Mouse (Mus musculus): ENCODE measurements around the gene Crb3. TPM values are rescaled to one million over a fixed set of nuclear protein-coding genes. Genes with fewer than 3 reads are reported as not detected.
"Not testable (repeated sequence)": the region's sequence is repeated elsewhere in the genome, so short reads cannot be mapped to it uniquely, and the experiment has no call there.

Gene Crb3
- polyA plus RNA-seq, 1 experiment from 2014 or later: 2.5 TPM

- peaks cover 15% of the 10 kb centered on the region; the same call in 1 of the 2 replicates for H3K27me3 ChIP-seq (replicated peaks)
- H3K4me1 ChIP-seq: peaks cover 32% of the 10 kb centered on the region
- H3K9me3 ChIP-seq (replicated peaks): no peaks in the 10 kb centered on the region
- peaks cover 16% of the 10 kb centered on the region for H3K36me3 ChIP-seq
- peak overlapping the region; percentile 91 for H3K27ac ChIP-seq
- peak overlapping the region; percentile 59 for H3K4me3 ChIP-seq
- no peak for ATAC-seq
- peak overlapping the region; percentile 82 for H3K4me2 ChIP-seq
- peak overlapping the region; percentile 80 for H3K9ac ChIP-seq
- 72% methylated on average over 4 of the region's 4 CpGs for WGBS (ENCODE audit: insufficient replicate concordance)
These were observed 26.1 kb upstream of the Crb3 start for GRCm38 (mm10) chr17:57032854-57033253.

- ATAC-seq: no peak
- H3K36me3 ChIP-seq: no peaks in the 10 kb centered on the region
- no peak overlapping the region for H3K9ac ChIP-seq
- H3K9me3 ChIP-seq (replicated peaks): no peaks in the 10 kb centered on the region
- H3K27ac ChIP-seq: no peak overlapping the region
- H3K27me3 ChIP-seq (replicated peaks): peaks cover 40% of the 10 kb centered on the region
- WGBS (ENCODE audit: insufficient replicate concordance): 32% methylated on average over 8 of the region's 8 CpGs
- no peaks in the 10 kb centered on the region; the same call in 1 of the 2 replicates for H3K4me1 ChIP-seq
- no peak overlapping the region for H3K4me2 ChIP-seq
- H3K4me3 ChIP-seq: no peak overlapping the region
These were observed 19.9 kb upstream of the Crb3 start for GRCm38 (mm10) chr17:57038978-57039377.

- no peaks in the 10 kb centered on the region; the same call in 1 of the 2 replicates for H3K4me1 ChIP-seq
- no peak within 1 kb of the TSS for H3K27ac ChIP-seq
- no peak within 1 kb of the TSS for H3K9ac ChIP-seq
- no peak for ATAC-seq
- H3K4me2 ChIP-seq: no peak within 1 kb of the TSS
- no peaks in the 10 kb centered on the region for H3K9me3 ChIP-seq (replicated peaks)
- H3K27me3 ChIP-seq (replicated peaks): peaks cover 39% of the 10 kb centered on the region
- H3K4me3 ChIP-seq: no peak within 1 kb of the TSS
- no peaks in the 10 kb centered on the region for H3K36me3 ChIP-seq
- 51% methylated on average over 8 of the region's 8 CpGs for WGBS (ENCODE audit: insufficient replicate concordance)
These were observed 17.4 kb upstream of the Crb3 start, which contains the start of gene Slc25a41 for GRCm38 (mm10) chr17:57041554-57041953. TSS of gene Slc25a41 (minus strand) at chr17:57041654.

- Histone ChIP-seq H3K9ac (no peak overlapping the region), H3K9me3 (replicated peaks) (no peaks in the 10 kb centered on the region), H3K36me3 (peaks cover 16% of the 10 kb centered on the region; the same call in 1 of the 2 replicates), H3K27ac (no peak overlapping the region), H3K4me1 (0 out of 2 replicates have a peak, but pooled peaks cover 3% of the 10 kb centered on the region), H3K4me3 (no peak overlapping the region), H3K27me3 (replicated peaks) (0 out of 2 replicates have a peak, but pooled peaks cover 7% of the 10 kb centered on the region), H3K4me2 (no peak overlapping the region)
- peak; percentile 45; the same call in 1 of the 2 replicates for ATAC-seq
- 52% methylated on average over 5 of the region's 5 CpGs for WGBS (ENCODE audit: insufficient replicate concordance)
These were observed 11.5 kb upstream of the Crb3 start for GRCm38 (mm10) chr17:57047406-57047805.

- H3K27me3 ChIP-seq (replicated peaks): 0 out of 2 replicates have a peak, but pooled peaks cover 7% of the 10 kb centered on the region
- 77% methylated on average over 3 of the region's 3 CpGs for WGBS (ENCODE audit: insufficient replicate concordance)
- no peak for ATAC-seq
These were observed 10.1 kb upstream of the Crb3 start for GRCm38 (mm10) chr17:57048816-57049215.

GRCm38 (mm10) chr17:57051679-57052078 is 7.2 kb upstream of the Crb3 start:
- H3K4me2 ChIP-seq; H3K4me3 ChIP-seq; ATAC-seq; H3K9me3 ChIP-seq (replicated peaks); H3K27ac ChIP-seq; H3K9ac ChIP-seq; H3K4me1 ChIP-seq; H3K27me3 ChIP-seq (replicated peaks): not testable (repeated sequence)
- WGBS (ENCODE audit: insufficient replicate concordance): 59% methylated on average over 4 of the region's 4 CpGs
- peaks cover 35% of the 10 kb centered on the region for H3K36me3 ChIP-seq

More at GRCm38 (mm10) chr17:57048816-57049215, 10.1 kb upstream of the Crb3 start:
- H3K9ac ChIP-seq: no peak overlapping the region
- 0 out of 2 replicates have a peak, but pooled peaks cover 3% of the 10 kb centered on the region for H3K4me1 ChIP-seq
- peaks cover 27% of the 10 kb centered on the region; the same call in 1 of the 2 replicates for H3K36me3 ChIP-seq
- H3K27ac ChIP-seq: no peak overlapping the region
- H3K4me3 ChIP-seq: no peak overlapping the region
- H3K4me2 ChIP-seq: no peak overlapping the region
- no peaks in the 10 kb centered on the region for H3K9me3 ChIP-seq (replicated peaks)

- no peaks in the 10 kb centered on the region for H3K9me3 ChIP-seq (replicated peaks)
- WGBS (ENCODE audit: insufficient replicate concordance): 60% methylated on average over 3 of the region's 3 CpGs
- no peak overlapping the region for H3K9ac ChIP-seq
- H3K27ac ChIP-seq: no peak overlapping the region
- no peak overlapping the region for H3K4me2 ChIP-seq
- no peak for ATAC-seq
- H3K4me3 ChIP-seq: no peak overlapping the region
- H3K4me1 ChIP-seq: peaks cover 31% of the 10 kb centered on the region
- peaks cover 31% of the 10 kb centered on the region for H3K27me3 ChIP-seq (replicated peaks)
- H3K36me3 ChIP-seq: peaks cover 23% of the 10 kb centered on the region
These were observed 2.7 kb upstream of the Crb3 start for GRCm38 (mm10) chr17:57056246-57056645.

GRCm38 (mm10) chr17:57059486-57059977 is 627 bp downstream of the Crb3 start, which contains the start of gene Slc25a23:
TSS of gene Slc25a23 (minus strand) at chr17:57059863.
- Histone ChIP-seq H3K9me3 (replicated peaks) (no peaks in the 10 kb centered on the region), H3K36me3 (peaks cover 4% of the 10 kb centered on the region), H3K4me3 (peak within 1 kb of the TSS; percentile 69), H3K4me2 (peak within 1 kb of the TSS; percentile 98), H3K4me1 (peaks cover 43% of the 10 kb centered on the region), H3K9ac (peak within 1 kb of the TSS; percentile 75), H3K27me3 (replicated peaks) (peaks cover 63% of the 10 kb centered on the region), H3K27ac (peak within 1 kb of the TSS; percentile 51)
- ATAC-seq: 0 out of 2 replicates have a peak, but pooled peaks have one; percentile 22
- under 1% methylated on average over 44 of the region's 45 CpGs for WGBS (ENCODE audit: insufficient replicate concordance)

- ATAC-seq: peak; percentile 79
- Histone ChIP-seq H3K9ac (peak overlapping the region; percentile 75), H3K27ac (peak overlapping the region; percentile 15), H3K4me1 (peaks cover 43% of the 10 kb centered on the region), H3K9me3 (replicated peaks) (no peaks in the 10 kb centered on the region), H3K4me2 (peak overlapping the region; percentile 98), H3K4me3 (peak overlapping the region; percentile 69), H3K27me3 (replicated peaks) (peaks cover 71% of the 10 kb centered on the region), H3K36me3 (no peaks in the 10 kb centered on the region)
- under 1% methylated on average over 44 of the region's 44 CpGs for WGBS (ENCODE audit: insufficient replicate concordance)
These were observed 1.4 kb downstream of the Crb3 start for GRCm38 (mm10) chr17:57060231-57060801.

- no peaks in the 10 kb centered on the region for H3K9me3 ChIP-seq (replicated peaks)
- H3K27me3 ChIP-seq (replicated peaks): peaks cover 74% of the 10 kb centered on the region
- ATAC-seq: no peak
- H3K4me2 ChIP-seq: peak overlapping the region; percentile 98
- H3K36me3 ChIP-seq: no peaks in the 10 kb centered on the region
- peak overlapping the region; percentile 69; the same call in 1 of the 2 replicates for H3K4me3 ChIP-seq
- H3K9ac ChIP-seq: no peak overlapping the region
- no peak overlapping the region for H3K27ac ChIP-seq
- H3K4me1 ChIP-seq: peaks cover 43% of the 10 kb centered on the region
- 33% methylated on average over 10 of the region's 10 CpGs for WGBS (ENCODE audit: insufficient replicate concordance)
These were observed 2.2 kb downstream of the Crb3 start for GRCm38 (mm10) chr17:57061069-57061468.

- Histone ChIP-seq H3K27me3 (replicated peaks) (peaks cover 74% of the 10 kb centered on the region), H3K9ac (peak overlapping the region; percentile 36), H3K4me3 (peak overlapping the region; percentile 50), H3K4me2 (peak overlapping the region; percentile 71), H3K9me3 (replicated peaks) (no peaks in the 10 kb centered on the region), H3K36me3 (no peaks in the 10 kb centered on the region), H3K27ac (no peak overlapping the region), H3K4me1 (peaks cover 50% of the 10 kb centered on the region)
- under 1% methylated on average over 39 of the region's 39 CpGs for WGBS (ENCODE audit: insufficient replicate concordance)
- ATAC-seq: no peak
These were observed 3.2 kb downstream of the Crb3 start for GRCm38 (mm10) chr17:57062011-57062521.

- H3K4me1 ChIP-seq: peaks cover 54% of the 10 kb centered on the region
- no peaks in the 10 kb centered on the region for H3K36me3 ChIP-seq
- 4% methylated on average over 22 of the region's 22 CpGs for WGBS (ENCODE audit: insufficient replicate concordance)
- no peaks in the 10 kb centered on the region for H3K9me3 ChIP-seq (replicated peaks)
- peak overlapping the region; percentile 50 for H3K4me3 ChIP-seq
- peaks cover 78% of the 10 kb centered on the region for H3K27me3 ChIP-seq (replicated peaks)
- no peak overlapping the region for H3K27ac ChIP-seq
- peak overlapping the region; percentile 36; the same call in 1 of the 2 replicates for H3K9ac ChIP-seq
- no peak for ATAC-seq
- H3K4me2 ChIP-seq: peak overlapping the region; percentile 71
These were observed 3.6 kb downstream of the Crb3 start for GRCm38 (mm10) chr17:57062548-57062947.

All from liver, embryonic 12.5 days (tissue).